Mouse (Mus musculus) kidney, embryonic 16.5 days (tissue): ENCODE results near the gene 9530002B09Rik. TPM values are rescaled to one million over a fixed set of nuclear protein-coding genes. Genes with fewer than 3 reads are reported as not detected.

Experiments used
- ATAC-seq: fragments of 200-750 bp; cut with Nextera tagmentation; 2 replicates; pipeline ENCODE4 v1.8.0; 2017; ENCODE audit warnings: moderate TSS enrichment; ENCODE audit not compliant: low FRiP score, low TSS enrichment
- H3K27ac ChIP-seq: fragments of 300-500 bp; sonication (generic); 2 replicates; pipeline ENCODE4 v1.5.1; 2014; ENCODE audit warnings: low read length
- H3K27me3 ChIP-seq: fragments of 300-500 bp; sonication (generic); 2 replicates; pipeline ENCODE4 v1.6.1; 2014; ENCODE audit warnings: low read length, control low read depth, mixed read lengths; ENCODE audit not compliant: insufficient read depth
- H3K36me3 ChIP-seq: fragments of 300-500 bp; sonication (generic); 2 replicates; pipeline ENCODE4 v1.6.1; 2014; ENCODE audit warnings: low read length, control low read depth, mixed read lengths; ENCODE audit not compliant: insufficient read depth
- H3K4me1 ChIP-seq: fragments of 300-500 bp; sonication (generic); 2 replicates; pipeline ENCODE4 v1.6.1; 2014; ENCODE audit warnings: low read length, control low read depth, mixed read lengths; ENCODE audit not compliant: insufficient read depth
- H3K4me2 ChIP-seq: fragments of 300-500 bp; sonication (generic); replicated peaks from 2 replicates; pipeline ENCODE4 v1.6.1; 2014; ENCODE audit warnings: low read depth, low read length
- H3K4me3 ChIP-seq: fragments of 300-500 bp; sonication (generic); 2 replicates; pipeline ENCODE4 v1.5.1; 2014; ENCODE audit warnings: mild to moderate bottlenecking, low read length
- H3K9ac ChIP-seq: fragments of 300-500 bp; sonication (generic); replicated peaks from 2 replicates; pipeline ENCODE4 v1.6.1; 2014; ENCODE audit warnings: low read length
- H3K9me3 ChIP-seq: fragments of 300-500 bp; sonication (generic); 2 replicates; pipeline ENCODE4 v1.6.1; 2016; ENCODE audit warnings: low read length, control low read depth
- polyA plus RNA-seq: library from polyadenylated mRNA; unstranded; fragments of >200 nt; fragmentation: Nextera tagmentation; extraction: Ambion mirVana; gene quantifications from 2 replicates; pipeline ENCODE4 v1.2.1, GENCODE M21; 2015

9530002B09Rik gene
- polyA plus RNA-seq: not detected in 2 replicates

DNA sequence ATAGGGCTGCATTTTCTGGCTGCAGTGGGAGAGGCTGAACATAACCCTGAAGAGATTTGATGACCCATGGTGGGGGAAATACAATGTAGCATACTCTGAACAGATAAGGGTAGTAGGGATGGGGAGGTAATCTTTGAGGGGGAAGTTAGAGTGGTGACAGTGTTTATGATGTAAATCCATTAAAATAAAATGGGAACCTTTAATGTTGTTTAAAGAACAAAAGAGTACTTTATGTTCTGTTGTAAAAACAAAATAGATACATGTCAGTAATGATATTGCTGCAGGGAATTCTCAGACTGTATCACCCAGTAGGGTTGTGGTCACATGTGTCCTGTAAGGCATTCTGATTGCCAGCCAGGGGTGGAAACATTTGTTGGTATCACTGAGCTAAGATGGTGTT lies at the start of gene 9530002B09Rik:
Gene 9530002B09Rik (plus strand): TSS at position 301 of the 400 bp plus-strand sequence.
- ATAC-seq: no peak
- no peaks in the 10 kb centered on the region for H3K27me3 ChIP-seq

More for the DNA sequence above, at the start of gene 9530002B09Rik:
- Histone ChIP-seq H3K4me2 (no peak within 1 kb of the TSS), H3K4me1 (no peaks in the 10 kb centered on the region), H3K9ac (no peak within 1 kb of the TSS), H3K27ac (no peak within 1 kb of the TSS), H3K36me3 (no peaks in the 10 kb centered on the region), H3K9me3 (peaks cover 8% of the 10 kb centered on the region; the same call in 1 of the 2 replicates), H3K4me3 (no peak within 1 kb of the TSS)

Other genes with a start within 250 kb of the 9530002B09Rik start
- gene Ppt1, start 147.0 kb downstream of the 9530002B09Rik start, polyA plus RNA-seq: 92.0 and 97.9 TPM in 2 replicates
- gene Cap1, start 196.8 kb downstream of the 9530002B09Rik start, polyA plus RNA-seq: 79.7 and 90.2 TPM in 2 replicates